Mouse (Mus musculus) liver, embryonic 13.5 days (tissue): ENCODE measurements around the gene Rps27rt. TPM values are rescaled to one million over a fixed set of nuclear protein-coding genes. Genes with fewer than 3 reads are reported as not detected.

Source experiments
- ATAC-seq: fragments of 200-750 bp; cut with Nextera tagmentation; 2 replicates; pipeline ENCODE4 v1.8.0; 2017; ENCODE audit warnings: low read depth, mild to moderate bottlenecking, moderate number of reproducible peaks, moderate library complexity
- DNase-seq: peaks from one replicate; pipeline ENCODE4 v3.0.0; 2022
- H3K27ac ChIP-seq: fragments of 300-500 bp; sonication (generic); 2 replicates; pipeline ENCODE4 v1.5.1; 2015; ENCODE audit warnings: moderate library complexity, mild to moderate bottlenecking, inconsistent platforms
- H3K27me3 ChIP-seq: fragments of 300-500 bp; sonication (generic); 2 replicates; pipeline ENCODE4 v1.6.1; 2015; ENCODE audit warnings: mild to moderate bottlenecking, inconsistent platforms
- H3K36me3 ChIP-seq: fragments of 300-500 bp; sonication (generic); 2 replicates; pipeline ENCODE4 v1.6.1; 2015; ENCODE audit warnings: mild to moderate bottlenecking, inconsistent platforms
- H3K4me1 ChIP-seq: fragments of 300-500 bp; sonication (generic); replicated peaks from 2 replicates; pipeline ENCODE4 v1.6.1; 2015; ENCODE audit warnings: inconsistent platforms
- H3K4me2 ChIP-seq: fragments of 300-500 bp; sonication (generic); 2 replicates; pipeline ENCODE4 v1.6.1; 2015; ENCODE audit warnings: inconsistent platforms, mild to moderate bottlenecking, moderate library complexity
- H3K4me3 ChIP-seq: fragments of 300-500 bp; sonication (generic); replicated peaks from 2 replicates; pipeline ENCODE4 v1.5.1; 2015; ENCODE audit warnings: mild to moderate bottlenecking, inconsistent platforms
- H3K9ac ChIP-seq: fragments of 300-500 bp; sonication (generic); 2 replicates; pipeline ENCODE4 v1.6.1; 2015; ENCODE audit warnings: mild to moderate bottlenecking, inconsistent platforms
- H3K9me3 ChIP-seq: fragments of 300-500 bp; sonication (generic); replicated peaks from 2 replicates; pipeline ENCODE4 v1.6.1; 2016; ENCODE audit warnings: inconsistent platforms
- WGBS: fragments of 180-500 bp; shearing (Covaris S2); methylation state at CpG from one replicate; pipeline ENCODE4 v1.1.7; 2015; ENCODE audit not compliant: insufficient replicate concordance; 5-methylcytosine and 5-hydroxymethylcytosine counted together
- polyA plus RNA-seq: library from polyadenylated mRNA; unstranded; fragments of >200 nt; fragmentation: Nextera tagmentation; extraction: Ambion mirVana; gene quantifications from 2 replicates; pipeline ENCODE4 v1.2.1, GENCODE M21; 2015

Gene Rps27rt
- polyA plus RNA-seq, 1 experiment from 2014 or later, result 242 TPM

DNA sequence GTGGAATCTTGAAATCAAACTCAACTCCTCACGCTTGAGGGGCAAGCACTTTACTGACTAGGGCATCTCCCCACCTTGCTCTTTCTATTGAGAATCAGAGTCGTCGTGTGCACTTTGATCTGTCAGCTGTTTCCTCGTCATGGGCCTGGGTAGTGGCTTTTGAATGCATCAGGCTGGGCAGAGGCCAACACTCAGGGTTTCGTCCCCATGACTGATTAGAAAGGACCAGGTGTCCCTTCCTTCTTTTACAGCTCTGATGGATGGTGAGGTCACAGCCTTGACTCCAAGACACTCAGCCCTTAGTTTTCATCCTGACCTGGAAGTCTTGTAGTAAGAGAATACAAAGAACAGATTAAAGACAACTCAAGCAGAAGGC, 17.2 kb upstream of the Rps27rt start:
- H3K4me3 ChIP-seq, result no peak overlapping the region
- H3K27ac ChIP-seq, result no peak overlapping the region
- H3K36me3 ChIP-seq, result no peaks in the 10 kb centered on the region
- no peaks in the 10 kb centered on the region for H3K9me3 ChIP-seq
- H3K4me1 ChIP-seq, result no peaks in the 10 kb centered on the region
- no peak overlapping the region for H3K4me2 ChIP-seq
- DNase-seq (no peak), ATAC-seq (no peak)
- H3K27me3 ChIP-seq, result no peaks in the 10 kb centered on the region
- WGBS, result 56% methylated on average over 5 of the region's 5 CpGs
- H3K9ac ChIP-seq, result no peak overlapping the region

- 65% methylated on average over 6 of the region's 6 CpGs for WGBS
- Histone ChIP-seq H3K4me1 (no peaks in the 10 kb centered on the region), H3K36me3 (no peaks in the 10 kb centered on the region), H3K4me3 (no peak overlapping the region), H3K27me3 (no peaks in the 10 kb centered on the region), H3K9me3 (no peaks in the 10 kb centered on the region), H3K27ac (no peak overlapping the region), H3K4me2 (no peak overlapping the region), H3K9ac (no peak overlapping the region)
- no peak for DNase-seq
- no peak for ATAC-seq
These were observed 16.7 kb upstream of the Rps27rt start for GRCm38 (mm10) chr9:114999010-114999770.

DNA sequence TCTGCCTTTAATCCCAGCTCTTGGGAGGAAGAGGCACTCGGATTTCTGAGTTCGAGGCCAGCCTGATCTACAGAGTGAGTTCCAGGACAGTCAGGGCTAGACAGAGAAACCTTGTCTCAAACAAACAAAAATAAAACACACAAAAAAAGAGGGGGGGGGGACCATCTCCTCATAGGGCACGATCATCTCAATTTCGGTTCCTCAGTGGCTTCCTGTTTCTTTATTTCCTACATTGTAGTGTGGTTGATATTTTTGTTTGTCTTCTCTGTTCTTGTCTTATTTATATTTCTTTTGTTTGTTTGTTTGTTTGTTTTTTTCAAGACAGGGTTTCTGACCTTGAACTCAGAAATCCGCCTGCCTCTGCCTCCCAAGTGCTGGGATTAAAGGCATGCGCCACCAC, 13.9 kb upstream of the Rps27rt start:
- 67% methylated on average over 6 of the region's 6 CpGs for WGBS
- ATAC-seq, result no peak

GRCm38 (mm10) chr9:114995716-114996115, 13.2 kb upstream of the Rps27rt start:
- DNase-seq (no peak), ATAC-seq (no peak)
- Histone ChIP-seq H3K36me3 (no peaks in the 10 kb centered on the region), H3K4me1 (no peaks in the 10 kb centered on the region), H3K4me3 (no peak overlapping the region), H3K9ac (no peak overlapping the region), H3K4me2 (no peak overlapping the region), H3K27ac (no peak overlapping the region), H3K9me3 (no peaks in the 10 kb centered on the region; the same call in 1 of the 2 replicates), H3K27me3 (no peaks in the 10 kb centered on the region)
- WGBS, result 78% methylated on average over 4 of the region's 4 CpGs

More for the DNA sequence above, 13.9 kb upstream of the Rps27rt start:
- Histone ChIP-seq H3K27ac (no peak overlapping the region), H3K9ac (no peak overlapping the region), H3K4me3 (no peak overlapping the region), H3K27me3 (no peaks in the 10 kb centered on the region), H3K4me2 (no peak overlapping the region), H3K4me1 (no peaks in the 10 kb centered on the region), H3K9me3 (no peaks in the 10 kb centered on the region; the same call in 1 of the 2 replicates), H3K36me3 (no peaks in the 10 kb centered on the region)
- no peak for DNase-seq

DNA sequence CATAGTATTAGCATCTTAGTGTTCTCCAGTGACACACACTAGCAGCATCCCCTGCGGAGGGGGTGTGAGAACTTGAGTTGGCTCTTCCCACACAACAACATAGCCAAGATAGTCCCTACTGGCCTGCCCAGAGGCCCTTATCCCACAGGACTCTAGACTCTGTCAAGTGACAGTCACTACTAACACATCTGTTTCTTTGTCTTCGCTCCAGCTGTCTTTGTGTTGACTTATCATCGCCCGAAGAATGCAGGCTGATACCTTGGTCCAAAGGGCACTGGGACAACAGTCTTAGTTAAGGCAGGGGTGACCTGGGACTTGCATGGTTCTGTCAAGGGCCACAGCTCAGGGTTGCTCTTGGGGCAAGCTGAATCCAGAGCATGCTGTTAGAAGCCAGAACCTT, 12.7 kb upstream of the Rps27rt start:
- no peak overlapping the region for H3K9ac ChIP-seq
- H3K27me3 ChIP-seq, result no peaks in the 10 kb centered on the region
- WGBS, result 79% methylated on average over 4 of the region's 4 CpGs
- H3K4me3 ChIP-seq, result no peak overlapping the region
- H3K36me3 ChIP-seq, result no peaks in the 10 kb centered on the region
- DNase-seq, result no peak
- no peaks in the 10 kb centered on the region; the same call in 1 of the 2 replicates for H3K9me3 ChIP-seq
- no peaks in the 10 kb centered on the region for H3K4me1 ChIP-seq
- H3K27ac ChIP-seq, result no peak overlapping the region
- H3K4me2 ChIP-seq, result no peak overlapping the region
- ATAC-seq, result no peak

DNA sequence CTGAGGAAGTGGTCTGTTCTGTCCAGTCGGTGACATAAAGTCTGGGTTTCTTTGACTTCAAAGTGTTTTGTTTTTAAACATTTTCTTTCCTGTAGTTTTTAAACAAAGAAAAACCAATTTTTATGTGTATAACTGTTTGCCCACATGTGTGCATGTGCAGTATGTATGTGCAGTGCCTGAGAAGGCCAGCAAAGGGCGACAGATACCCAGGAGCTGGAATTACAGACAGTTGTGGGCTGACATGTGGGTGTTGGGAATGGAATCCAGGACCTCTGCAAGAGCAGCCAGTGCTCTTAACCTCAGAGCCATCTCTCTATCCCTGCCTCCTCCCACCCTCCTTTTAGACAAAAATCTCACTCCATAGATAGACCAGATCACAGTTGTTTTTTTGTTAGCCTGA, 10.0 kb upstream of the Rps27rt start:
- DNase-seq (no peak), ATAC-seq (no peak)
- Histone ChIP-seq H3K4me1 (no peaks in the 10 kb centered on the region), H3K4me3 (no peak overlapping the region), H3K27ac (no peak overlapping the region), H3K9me3 (no peaks in the 10 kb centered on the region; the same call in 1 of the 2 replicates), H3K36me3 (no peaks in the 10 kb centered on the region), H3K27me3 (no peaks in the 10 kb centered on the region), H3K9ac (no peak overlapping the region), H3K4me2 (no peak overlapping the region)
- 63% methylated on average over 2 of the region's 2 CpGs for WGBS

- no peak overlapping the region for H3K9ac ChIP-seq
- H3K27me3 ChIP-seq, result no peaks in the 10 kb centered on the region
- no peaks in the 10 kb centered on the region; the same call in 1 of the 2 replicates for H3K9me3 ChIP-seq
- H3K4me3 ChIP-seq, result no peak overlapping the region
- DNase-seq, result no peak
- no peak overlapping the region for H3K27ac ChIP-seq
- H3K4me2 ChIP-seq, result no peak overlapping the region
- no peak for ATAC-seq
- H3K4me1 ChIP-seq, result no peaks in the 10 kb centered on the region
- WGBS, result 77% methylated on average over 10 of the region's 10 CpGs
- H3K36me3 ChIP-seq, result no peaks in the 10 kb centered on the region
These were observed 7.9 kb upstream of the Rps27rt start for GRCm38 (mm10) chr9:114990421-114990820.

GRCm38 (mm10) chr9:114988610-114989327, 6.2 kb upstream of the Rps27rt start:
- no peak overlapping the region for H3K27ac ChIP-seq
- 75% methylated on average over 6 of the region's 6 CpGs for WGBS
- H3K27me3 ChIP-seq, result no peaks in the 10 kb centered on the region
- no peak overlapping the region for H3K4me3 ChIP-seq
- H3K9me3 ChIP-seq, result peaks cover 2% of the 10 kb centered on the region; the same call in 1 of the 2 replicates
- H3K9ac ChIP-seq, result no peak overlapping the region
- ATAC-seq (no peak), DNase-seq (no peak)
- H3K4me1 ChIP-seq, result no peaks in the 10 kb centered on the region
- H3K36me3 ChIP-seq, result no peaks in the 10 kb centered on the region
- no peak overlapping the region for H3K4me2 ChIP-seq

DNA sequence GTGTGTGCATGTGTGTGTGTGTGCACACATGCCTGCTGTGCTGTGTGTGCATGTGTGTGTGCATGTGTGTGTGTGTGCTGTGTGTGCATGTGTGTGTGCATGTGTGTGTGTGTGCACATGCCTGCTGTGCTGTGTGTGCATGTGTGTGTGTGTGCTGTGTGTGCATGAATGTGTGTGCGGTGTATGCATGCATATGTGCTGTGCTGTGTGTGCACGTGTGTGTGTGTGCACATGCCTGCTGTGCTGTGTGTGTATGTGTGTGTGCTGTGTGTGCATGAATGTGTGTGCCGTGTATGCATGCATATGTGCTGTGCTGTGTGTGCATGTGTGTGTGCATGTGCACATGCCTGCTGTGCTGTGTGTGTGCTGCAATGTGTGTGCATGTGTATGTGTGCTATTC, 5.5 kb upstream of the Rps27rt start:
- Histone ChIP-seq H3K9me3 (peaks cover 2% of the 10 kb centered on the region; the same call in 1 of the 2 replicates), H3K27me3 (no peaks in the 10 kb centered on the region), H3K4me2 (no peak overlapping the region), H3K4me3 (no peak overlapping the region), H3K9ac (no peak overlapping the region), H3K27ac (no peak overlapping the region), H3K36me3 (no peaks in the 10 kb centered on the region), H3K4me1 (no peaks in the 10 kb centered on the region)
- ATAC-seq (no peak), DNase-seq (no peak)
- WGBS, result 77% methylated on average over 3 of the region's 3 CpGs

- no peak overlapping the region for H3K4me3 ChIP-seq
- WGBS, result 80% methylated on average over 5 of the region's 5 CpGs
- H3K4me2 ChIP-seq, result no peak overlapping the region
- H3K9me3 ChIP-seq, result peaks cover 2% of the 10 kb centered on the region; the same call in 1 of the 2 replicates
- H3K4me1 ChIP-seq, result no peaks in the 10 kb centered on the region
- ATAC-seq, result no peak
- H3K27me3 ChIP-seq, result no peaks in the 10 kb centered on the region
- no peaks in the 10 kb centered on the region for H3K36me3 ChIP-seq
- no peak overlapping the region for H3K9ac ChIP-seq
- DNase-seq, result no peak
- H3K27ac ChIP-seq, result no peak overlapping the region
These were observed 3.8 kb upstream of the Rps27rt start for GRCm38 (mm10) chr9:114986361-114986760.

DNA sequence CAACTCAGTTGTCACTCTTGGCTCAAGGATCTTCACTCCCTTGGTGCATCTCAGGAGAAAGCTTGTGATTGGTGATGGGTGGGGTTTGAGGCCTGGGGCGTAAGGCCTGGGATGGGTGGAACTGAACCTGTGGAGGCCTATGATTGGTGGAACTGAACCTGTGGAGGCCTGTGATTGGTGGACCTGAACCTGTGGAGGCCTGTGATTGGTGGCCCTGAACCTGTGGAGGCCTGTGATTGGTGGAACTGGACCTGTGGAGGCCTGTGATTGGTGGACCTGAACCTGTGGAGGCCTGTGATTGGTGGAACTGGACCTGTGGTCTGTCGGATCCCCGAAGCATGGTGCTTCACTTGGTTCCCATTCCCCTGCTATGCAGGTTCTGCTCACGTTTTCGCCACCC, 3.2 kb upstream of the Rps27rt start:
- Histone ChIP-seq H3K9ac (no peak overlapping the region), H3K4me3 (no peak overlapping the region), H3K36me3 (no peaks in the 10 kb centered on the region), H3K27ac (no peak overlapping the region), H3K9me3 (peaks cover 2% of the 10 kb centered on the region; the same call in 1 of the 2 replicates), H3K4me2 (no peak overlapping the region), H3K27me3 (peaks cover 3% of the 10 kb centered on the region), H3K4me1 (no peaks in the 10 kb centered on the region)
- no peak for ATAC-seq
- WGBS, result 70% methylated on average over 5 of the region's 5 CpGs
- DNase-seq, result no peak
